Mouse (Mus musculus) embryonic facial prominence, embryonic 10.5 days (tissue): ENCODE data around the gene Tomm40. TPM values are rescaled to one million over a fixed set of nuclear protein-coding genes. Genes with fewer than 3 reads are reported as not detected.
"Not testable (repeated sequence)": the region's sequence is repeated elsewhere in the genome, so short reads cannot be mapped to it uniquely, and the experiment has no call there.

Experiments used
- DNase-seq: peaks from one replicate; pipeline ENCODE4 v3.0.0-alpha.2; 2017; ENCODE audit warnings: low spot score
- H3K27ac ChIP-seq: fragments of 300-500 bp; sonication (generic); replicated peaks from 2 replicates; pipeline ENCODE4 v1.5.1; 2016; ENCODE audit warnings: mild to moderate bottlenecking
- H3K27me3 ChIP-seq: fragments of 300-500 bp; sonication (generic); replicated peaks from 2 replicates; pipeline ENCODE4 v1.6.1; 2016; ENCODE audit warnings: low read depth, mild to moderate bottlenecking; ENCODE audit not compliant: poor library complexity, severe bottlenecking
- H3K36me3 ChIP-seq: fragments of 300-500 bp; sonication (generic); replicated peaks from 2 replicates; pipeline ENCODE4 v1.6.1; 2016; ENCODE audit warnings: mild to moderate bottlenecking, moderate library complexity
- H3K4me1 ChIP-seq: fragments of 300-500 bp; sonication (generic); 2 replicates; pipeline ENCODE4 v1.6.1; 2016
- H3K4me3 ChIP-seq: fragments of 300-500 bp; sonication (generic); 2 replicates; pipeline ENCODE4 v1.5.1; 2016; ENCODE audit warnings: mild to moderate bottlenecking, moderate library complexity
- H3K9me3 ChIP-seq: fragments of 300-500 bp; sonication (generic); 2 replicates; pipeline ENCODE4 v1.6.1; 2016; ENCODE audit warnings: mild to moderate bottlenecking
- WGBS: fragments of 180-500 bp; shearing (Covaris S2); methylation state at CpG from one replicate; pipeline ENCODE4 v1.1.7; 2016; 5-methylcytosine and 5-hydroxymethylcytosine counted together
- polyA plus RNA-seq: library from polyadenylated mRNA; unstranded; fragments of >200 nt; fragmentation: Nextera tagmentation; extraction: Ambion mirVana; gene quantifications from 2 replicates; pipeline ENCODE4 v1.2.1, GENCODE M21; 2016

The Tomm40 gene
- polyA plus RNA-seq, 1 experiment from 2014 or later = 216 TPM

DNA sequence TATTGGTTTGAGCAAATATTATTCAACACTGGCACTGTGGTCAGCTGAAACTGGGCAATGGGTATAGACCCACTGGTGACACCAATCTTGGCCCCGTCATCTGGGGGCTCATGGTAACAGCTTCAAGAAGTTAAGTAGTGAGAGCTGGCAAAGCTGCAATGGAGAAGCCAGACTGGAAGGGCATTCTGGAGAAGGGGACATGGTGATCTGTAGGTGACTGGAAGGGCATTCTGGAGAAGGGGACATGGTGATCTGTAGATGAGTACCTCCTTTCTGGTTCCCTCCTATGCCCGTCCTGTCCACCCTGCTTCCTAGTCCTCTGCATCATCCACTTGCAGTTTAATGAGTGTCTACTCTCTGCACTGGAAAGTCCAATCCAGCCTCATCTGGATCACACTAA, 26.6 kb downstream of the Tomm40 start:
- H3K36me3 ChIP-seq = no peaks in the 10 kb centered on the region
- no peak overlapping the region for H3K27ac ChIP-seq
- no peak for DNase-seq
- 90% methylated on average over 2 of the region's 2 CpGs for WGBS
- H3K27me3 ChIP-seq = no peaks in the 10 kb centered on the region
- 0 out of 2 replicates have a peak, but pooled peaks cover 3% of the 10 kb centered on the region for H3K9me3 ChIP-seq
- H3K4me3 ChIP-seq = no peak overlapping the region
- peaks cover 36% of the 10 kb centered on the region for H3K4me1 ChIP-seq

DNA sequence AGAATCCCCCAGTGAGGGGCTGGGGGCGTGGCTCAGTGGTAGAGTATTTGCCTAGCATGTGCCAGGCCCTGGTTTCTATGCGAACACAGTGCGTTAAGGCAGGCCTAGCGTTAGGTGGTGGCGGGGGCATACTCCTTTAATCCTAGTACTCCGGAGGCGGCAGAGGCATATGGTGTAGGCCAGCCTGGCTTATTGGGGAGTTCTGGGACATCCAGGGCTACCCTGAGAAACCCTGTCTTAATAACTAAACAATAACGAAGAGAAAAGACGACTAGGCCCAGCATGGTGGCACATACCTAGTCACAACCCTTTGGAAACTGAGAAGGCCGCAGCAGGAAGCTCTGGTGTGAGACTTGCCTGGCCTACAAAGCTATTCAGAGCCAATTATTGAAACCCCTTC, 27.1 kb downstream of the Tomm40 start:
- DNase-seq = no peak
- Histone ChIP-seq H3K27ac (no peak overlapping the region), H3K27me3 (no peaks in the 10 kb centered on the region), H3K9me3 (0 out of 2 replicates have a peak, but pooled peaks cover 3% of the 10 kb centered on the region), H3K4me3 (no peak overlapping the region), H3K36me3 (no peaks in the 10 kb centered on the region), H3K4me1 (peaks cover 31% of the 10 kb centered on the region)
- 93% methylated on average over 10 of the region's 10 CpGs for WGBS

DNA sequence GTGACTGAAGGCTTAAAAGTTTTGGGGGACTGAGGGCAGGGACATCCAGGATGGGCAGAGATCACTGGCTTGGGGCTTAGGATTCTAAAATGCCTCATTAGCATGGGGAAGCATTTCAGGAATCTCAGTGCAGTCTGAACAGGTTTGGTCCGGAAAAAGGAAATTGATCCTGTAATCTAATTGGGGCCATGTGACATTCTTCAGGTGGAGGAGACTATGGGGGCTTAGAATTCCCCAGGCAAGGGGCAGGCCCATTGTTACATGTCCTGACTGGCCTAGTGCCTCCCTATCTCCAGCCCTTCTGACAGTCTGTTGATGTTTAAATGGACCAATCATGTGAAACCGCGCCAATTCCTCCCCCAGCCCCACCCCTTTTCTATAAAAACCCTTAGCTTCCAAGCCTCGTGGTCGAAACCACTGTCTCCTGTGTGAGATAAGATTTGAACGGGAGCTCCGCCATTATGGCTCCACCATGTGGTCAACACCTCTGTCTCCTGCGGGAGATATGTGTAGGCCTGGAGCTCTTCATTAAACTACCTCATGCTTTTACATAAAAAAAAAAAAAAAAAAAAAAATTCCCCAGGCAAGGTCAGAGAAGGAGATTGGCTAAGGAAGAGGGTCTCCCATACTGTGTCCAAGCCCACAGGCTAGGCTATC, 28.2 kb downstream of the Tomm40 start:
- H3K4me3 ChIP-seq, H3K36me3 ChIP-seq, H3K9me3 ChIP-seq, H3K27me3 ChIP-seq: not testable (repeated sequence)
- DNase-seq = peak; percentile 66
- WGBS = 62% methylated on average over 8 of the region's 8 CpGs
- Histone ChIP-seq H3K27ac (peak overlapping the region; percentile 79), H3K4me1 (peaks cover 22% of the 10 kb centered on the region)

DNA sequence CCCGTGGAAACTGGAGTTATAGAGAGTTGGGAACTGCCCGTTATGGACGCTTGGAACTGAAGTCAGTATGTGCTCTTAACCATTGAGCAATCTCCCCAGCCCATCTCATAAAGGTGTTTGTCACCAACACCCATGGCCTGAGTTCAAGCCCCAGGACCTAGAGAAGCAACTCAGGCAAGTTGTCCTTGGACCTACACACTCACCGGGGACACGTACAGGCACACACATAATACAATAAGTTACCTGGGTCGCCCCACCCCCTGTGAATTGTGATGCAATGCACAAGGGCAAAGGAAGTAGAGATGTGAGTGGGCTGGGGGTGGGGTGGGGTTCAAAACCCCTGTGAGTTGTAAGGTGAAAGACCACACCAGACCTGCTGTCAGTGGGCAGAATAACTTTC, 28.7 kb downstream of the Tomm40 start:
- no peaks in the 10 kb centered on the region for H3K36me3 ChIP-seq
- H3K4me1 ChIP-seq = peaks cover 17% of the 10 kb centered on the region
- H3K27me3 ChIP-seq = no peaks in the 10 kb centered on the region
- H3K9me3 ChIP-seq = 0 out of 2 replicates have a peak, but pooled peaks cover 3% of the 10 kb centered on the region
- WGBS = 80% methylated on average over 6 of the region's 6 CpGs
- no peak for DNase-seq
- H3K4me3 ChIP-seq = no peak overlapping the region; the same call in 1 of the 2 replicates
- H3K27ac ChIP-seq = peak overlapping the region; percentile 79

DNA sequence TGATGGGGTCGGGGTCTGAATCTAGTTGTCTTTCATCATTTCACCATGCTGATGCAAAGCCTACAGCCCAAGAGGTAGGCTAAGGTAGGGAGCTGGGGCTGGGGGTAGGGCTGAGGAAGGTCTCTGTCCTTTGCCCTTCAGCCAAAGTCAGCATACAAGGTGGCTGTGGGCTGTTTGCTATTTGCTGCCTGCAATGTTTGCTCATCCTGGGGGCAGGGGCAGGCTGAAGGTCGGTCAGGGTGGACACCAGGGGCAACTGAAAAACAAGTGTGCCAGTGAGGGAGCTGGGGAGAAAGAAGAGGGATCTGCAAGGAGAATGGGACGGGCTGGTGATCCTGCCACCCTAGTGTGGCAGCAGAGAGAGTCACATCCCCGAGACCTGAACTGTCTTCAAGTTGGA, 29.9 kb downstream of the Tomm40 start:
- Histone ChIP-seq H3K4me1 (peaks cover 14% of the 10 kb centered on the region), H3K9me3 (no peaks in the 10 kb centered on the region), H3K4me3 (no peak overlapping the region), H3K36me3 (no peaks in the 10 kb centered on the region), H3K27me3 (no peaks in the 10 kb centered on the region; the same call in 1 of the 2 replicates), H3K27ac (peak overlapping the region; percentile 67)
- WGBS = 69% methylated on average over 4 of the region's 4 CpGs
- no peak for DNase-seq

DNA sequence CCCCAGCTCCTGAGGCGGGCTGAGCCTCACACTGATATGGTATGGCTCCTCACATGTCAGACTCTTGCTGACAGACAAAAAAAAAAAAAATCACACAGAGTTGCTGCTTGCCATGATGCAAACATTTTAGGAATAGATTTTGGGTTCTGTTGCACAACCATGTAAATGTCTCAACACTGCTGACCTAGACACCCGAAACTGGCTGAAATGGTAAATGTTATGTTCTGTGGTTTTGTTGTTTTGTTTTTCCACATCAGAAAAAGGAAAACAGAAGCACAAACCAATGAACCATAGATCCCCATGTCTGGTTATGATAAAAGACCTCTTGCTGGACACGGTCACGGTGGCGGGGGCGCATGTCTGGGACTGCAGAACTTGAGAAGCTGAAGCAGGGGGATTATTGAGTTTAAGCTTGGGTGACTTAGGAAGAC, 31.5 kb downstream of the Tomm40 start:
- DNase-seq = no peak
- no peaks in the 10 kb centered on the region for H3K9me3 ChIP-seq
- no peak overlapping the region for H3K27ac ChIP-seq
- 85% methylated on average over 6 of the region's 6 CpGs for WGBS
- no peaks in the 10 kb centered on the region; the same call in 1 of the 2 replicates for H3K27me3 ChIP-seq
- H3K36me3 ChIP-seq = no peaks in the 10 kb centered on the region
- no peak overlapping the region for H3K4me3 ChIP-seq
- peaks cover 14% of the 10 kb centered on the region for H3K4me1 ChIP-seq

DNA sequence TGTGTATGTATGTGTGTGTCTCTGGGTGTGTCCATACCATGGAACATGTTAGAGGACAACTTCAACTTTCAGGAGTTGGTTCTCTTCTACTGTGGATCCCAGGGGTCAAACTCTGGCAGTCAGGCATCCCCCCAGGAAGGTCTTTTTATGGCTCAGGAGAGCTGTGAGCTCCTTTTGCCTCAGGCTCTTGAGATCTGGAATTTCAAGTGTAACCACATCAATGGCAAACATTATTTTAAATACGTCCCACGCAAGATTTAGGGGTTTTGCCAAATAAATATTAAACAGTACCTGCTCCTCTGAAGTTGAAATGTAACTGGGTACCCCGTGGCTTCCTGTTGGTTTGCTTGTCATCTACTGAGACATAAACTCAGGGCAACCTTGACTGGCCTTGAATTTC, 32.3 kb downstream of the Tomm40 start:
- no peak for DNase-seq
- WGBS = 77% methylated on average over 3 of the region's 3 CpGs
- no peaks in the 10 kb centered on the region; the same call in 1 of the 2 replicates for H3K27me3 ChIP-seq
- H3K9me3 ChIP-seq = no peaks in the 10 kb centered on the region
- peaks cover 14% of the 10 kb centered on the region for H3K4me1 ChIP-seq
- H3K4me3 ChIP-seq = no peak overlapping the region
- H3K27ac ChIP-seq = no peak overlapping the region
- no peaks in the 10 kb centered on the region for H3K36me3 ChIP-seq

DNA sequence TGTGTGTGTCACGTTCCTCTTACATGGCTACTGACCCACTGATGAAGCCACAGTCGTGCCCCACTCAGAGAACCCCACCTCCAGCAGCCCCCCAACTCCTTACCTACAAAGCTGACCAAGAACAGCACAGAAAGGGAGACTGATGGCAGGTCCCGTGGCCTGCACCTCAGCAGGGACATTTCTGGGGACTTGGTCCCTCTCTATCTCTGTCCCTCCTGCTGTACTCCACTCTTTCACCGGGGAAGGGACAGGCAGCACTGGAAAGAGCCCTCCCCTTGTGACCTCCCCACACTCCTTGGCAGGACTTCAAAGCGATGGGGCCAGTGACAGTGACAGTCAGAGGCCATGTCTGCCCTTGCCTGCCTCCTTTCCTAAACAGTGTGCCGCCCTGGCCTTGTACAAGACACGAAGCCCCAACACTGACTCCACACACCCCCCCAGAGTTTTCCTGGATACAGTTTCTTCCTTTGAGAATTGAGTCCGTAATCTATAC, 34.0 kb downstream of the Tomm40 start, which contains the start of the genes Gm44805 and Apoc4:
Gene Gm44805, minus strand, starts transcription at position 222 of the 493 bp plus-strand sequence.
Gene Apoc4, minus strand, starts transcription at position 278 of the 493 bp plus-strand sequence.
- DNase-seq = no peak
- Histone ChIP-seq H3K36me3 (no peaks in the 10 kb centered on the region), H3K4me1 (peaks cover 5% of the 10 kb centered on the region), H3K27me3 (no peaks in the 10 kb centered on the region; the same call in 1 of the 2 replicates), H3K27ac (no peak within 1 kb of the TSS), H3K4me3 (no peak within 1 kb of the TSS), H3K9me3 (no peaks in the 10 kb centered on the region)
- 63% methylated on average over 8 of the region's 8 CpGs for WGBS

DNA sequence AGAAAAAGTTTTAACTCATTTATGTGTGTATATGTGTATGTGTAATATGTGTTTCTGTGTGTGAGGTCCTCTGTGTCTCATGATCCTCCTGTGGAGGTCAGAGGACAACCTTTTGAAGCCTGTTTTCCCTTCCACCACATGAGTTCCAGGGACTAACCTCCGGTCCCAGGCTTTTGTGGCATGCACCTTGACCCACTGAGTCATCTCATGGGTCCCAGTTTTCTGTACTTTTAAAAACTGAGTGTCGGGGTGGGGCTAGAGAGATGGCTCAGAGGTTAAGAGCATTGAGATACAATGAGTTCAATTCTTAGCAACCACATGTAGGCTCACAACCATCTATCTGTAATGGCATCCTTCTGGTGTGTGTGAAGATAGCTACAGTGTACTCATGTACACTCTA, 34.5 kb downstream of the Tomm40 start:
- no peaks in the 10 kb centered on the region; the same call in 1 of the 2 replicates for H3K27me3 ChIP-seq
- H3K4me3 ChIP-seq = no peak overlapping the region
- 84% methylated on average over 2 of the region's 2 CpGs for WGBS
- H3K27ac ChIP-seq = no peak overlapping the region
- H3K9me3 ChIP-seq = no peaks in the 10 kb centered on the region
- peaks cover under 1% of the 10 kb centered on the region for H3K4me1 ChIP-seq
- H3K36me3 ChIP-seq = no peaks in the 10 kb centered on the region
- DNase-seq = no peak

DNA sequence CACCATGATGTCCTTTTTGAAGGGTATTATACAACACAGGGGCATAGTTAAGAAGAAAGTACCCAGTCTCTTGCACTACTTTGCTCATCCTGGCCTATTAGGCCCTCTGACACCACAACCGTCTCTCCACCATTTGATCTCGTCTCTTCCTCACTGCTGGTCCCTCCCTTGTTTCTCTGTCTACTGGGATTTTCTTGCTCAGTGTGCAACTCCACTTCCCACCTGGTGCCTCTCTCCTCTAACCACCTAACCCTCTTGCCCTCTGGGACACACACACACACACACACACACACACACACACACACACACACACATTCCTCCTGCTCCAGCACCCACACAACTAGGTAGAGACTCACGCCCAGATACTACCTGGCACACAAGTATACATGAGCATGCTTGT, 36.3 kb downstream of the Tomm40 start:
- H3K36me3 ChIP-seq = no peaks in the 10 kb centered on the region
- 87% methylated on average over 3 of the region's 3 CpGs for WGBS
- no peak overlapping the region for H3K27ac ChIP-seq
- H3K4me3 ChIP-seq = no peak overlapping the region
- H3K27me3 ChIP-seq = no peaks in the 10 kb centered on the region; the same call in 1 of the 2 replicates
- no peaks in the 10 kb centered on the region for H3K4me1 ChIP-seq
- DNase-seq = no peak
- H3K9me3 ChIP-seq = no peaks in the 10 kb centered on the region

DNA sequence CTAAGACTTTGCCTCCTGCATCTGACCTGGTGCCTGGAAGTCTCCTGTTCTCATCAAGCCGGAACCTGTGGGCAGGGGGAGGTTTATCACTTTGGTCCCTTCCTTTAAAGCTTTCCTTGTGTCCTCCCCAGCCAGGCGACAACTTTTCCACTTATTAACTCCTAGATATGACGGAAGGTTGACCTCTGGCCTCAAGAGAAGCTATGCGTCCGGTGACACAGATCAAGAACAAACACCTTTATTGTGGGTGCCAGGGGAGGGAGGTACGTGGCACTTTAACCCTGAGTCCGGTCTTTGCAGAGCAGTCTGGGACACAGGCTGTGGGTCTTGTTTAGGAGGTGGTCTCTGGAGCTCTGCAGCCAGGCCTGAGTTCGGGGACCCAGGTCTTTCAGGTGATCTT, 37.4 kb downstream of the Tomm40 start, which contains the start of gene Apoc2:
Gene Apoc2, minus strand, starts transcription at position 70 of the 400 bp plus-strand sequence.
- H3K27ac ChIP-seq = no peak within 1 kb of the TSS
- no peak for DNase-seq
- H3K4me1 ChIP-seq = no peaks in the 10 kb centered on the region
- 69% methylated on average over 8 of the region's 8 CpGs for WGBS
- H3K4me3 ChIP-seq = no peak within 1 kb of the TSS
- H3K9me3 ChIP-seq = no peaks in the 10 kb centered on the region
- H3K36me3 ChIP-seq = no peaks in the 10 kb centered on the region
- no peaks in the 10 kb centered on the region; the same call in 1 of the 2 replicates for H3K27me3 ChIP-seq

DNA sequence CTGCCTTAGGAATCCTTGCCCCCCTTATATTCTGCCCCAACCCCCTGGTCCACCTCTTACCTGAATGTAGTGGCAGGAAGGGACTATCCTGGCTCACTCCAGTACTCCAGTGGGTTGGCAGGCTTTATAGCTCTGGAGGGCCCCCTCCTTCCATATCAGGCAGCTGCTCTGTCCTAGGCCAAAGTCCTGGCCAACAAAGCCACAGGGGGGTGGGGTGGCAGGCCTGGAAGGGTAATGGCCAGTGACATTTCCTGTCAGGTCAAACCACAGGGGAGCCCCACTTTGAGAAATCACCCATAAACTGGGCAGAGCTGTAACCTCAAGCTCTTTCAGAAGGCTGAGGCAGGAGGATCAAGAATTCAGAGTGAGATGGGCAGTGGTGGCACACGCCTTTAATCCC, 38.6 kb downstream of the Tomm40 start:
- no peak for DNase-seq
- whole genome bisulfite sequencing = 70% methylated on average over 1 of the region's 1 CpGs
- Histone ChIP-seq H3K36me3 (no peaks in the 10 kb centered on the region), H3K27ac (no peak overlapping the region), H3K4me1 (no peaks in the 10 kb centered on the region), H3K27me3 (no peaks in the 10 kb centered on the region; the same call in 1 of the 2 replicates), H3K9me3 (no peaks in the 10 kb centered on the region), H3K4me3 (no peak overlapping the region)

DNA sequence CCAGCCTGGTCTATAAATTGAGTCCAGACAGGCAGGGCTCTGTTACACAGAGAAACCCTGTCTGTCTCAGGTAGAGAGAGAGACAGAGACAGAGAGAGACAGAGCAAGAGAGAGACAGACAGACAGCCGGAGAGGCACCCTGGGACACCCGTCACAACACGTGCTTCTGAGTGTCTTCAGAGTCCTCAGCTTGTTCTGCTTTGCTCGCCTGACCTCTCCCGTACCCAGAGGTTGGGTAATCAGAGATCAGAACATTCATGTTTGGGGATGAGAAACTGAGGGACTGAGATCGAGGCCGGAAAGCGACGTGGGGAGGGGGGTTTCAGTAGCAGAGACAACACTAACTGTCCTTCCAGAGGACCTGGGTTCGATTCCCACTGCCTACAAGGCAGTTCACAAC, 39.4 kb downstream of the Tomm40 start:
- Histone ChIP-seq H3K27ac (no peak overlapping the region), H3K4me3 (no peak overlapping the region), H3K9me3 (no peaks in the 10 kb centered on the region), H3K4me1 (no peaks in the 10 kb centered on the region), H3K36me3 (no peaks in the 10 kb centered on the region), H3K27me3 (no peaks in the 10 kb centered on the region)
- no peak for DNase-seq
- 84% methylated on average over 10 of the region's 10 CpGs for WGBS
